Mouse (Mus musculus): ENCODE data around the gene Cers2.

Cers2 gene

GRCm38 (mm10) chr3:95314486-95315093 lies at the start of gene Cers2:
Gene Cers2, plus strand, starts transcription at chr3:95314791.
- no peak for DNase-seq

GRCm38 (mm10) chr3:95266052-95266451 lies 48.5 kb upstream of the Cers2 start:
- DNase-seq, result no peak

GRCm38 (mm10) chr3:95267855-95268254 lies 46.7 kb upstream of the Cers2 start:
- DNase-seq, result no peak

GRCm38 (mm10) chr3:95269789-95270188 lies 44.8 kb upstream of the Cers2 start:
- no peak for DNase-seq

- no peak for DNase-seq
Measured at GRCm38 (mm10) chr3:95270766-95271364, 43.7 kb upstream of the Cers2 start.

GRCm38 (mm10) chr3:95273471-95273870 lies 41.1 kb upstream of the Cers2 start:
- DNase-seq, result peak; percentile 96

- no peak for DNase-seq
Measured at GRCm38 (mm10) chr3:95274453-95274852, 40.1 kb upstream of the Cers2 start.

GRCm38 (mm10) chr3:95275161-95275560 lies 39.4 kb upstream of the Cers2 start:
- no peak for DNase-seq

- no peak for DNase-seq
Measured at GRCm38 (mm10) chr3:95276428-95276934, 38.1 kb upstream of the Cers2 start.

- peak; percentile 63 for DNase-seq
Measured at GRCm38 (mm10) chr3:95277149-95277551, 37.4 kb upstream of the Cers2 start.

GRCm38 (mm10) chr3:95280747-95281146 lies 33.8 kb upstream of the Cers2 start:
- DNase-seq, result peak; percentile 76

GRCm38 (mm10) chr3:95281216-95282126 lies 33.1 kb upstream of the Cers2 start, which contains the start of the genes Mindy1 and Prune1:
Gene Mindy1, plus strand, starts transcription at chr3:95281345.
Gene Prune1, minus strand, starts transcription at chr3:95282076.
- DNase-seq, result peak; percentile 99

- DNase-seq, result peak; percentile 73
Measured at GRCm38 (mm10) chr3:95282381-95282864, 32.2 kb upstream of the Cers2 start.

GRCm38 (mm10) chr3:95282865-95283588 lies 31.6 kb upstream of the Cers2 start:
- peak; percentile 87 for DNase-seq

- no peak for DNase-seq
Measured at GRCm38 (mm10) chr3:95283589-95283941, 31.0 kb upstream of the Cers2 start.

GRCm38 (mm10) chr3:95284062-95284461 lies 30.5 kb upstream of the Cers2 start:
- DNase-seq, result peak; percentile 62

GRCm38 (mm10) chr3:95284501-95285281 lies 29.9 kb upstream of the Cers2 start:
- DNase-seq, result peak; percentile 54

GRCm38 (mm10) chr3:95285390-95285789 lies 29.2 kb upstream of the Cers2 start:
- DNase-seq, result no peak

GRCm38 (mm10) chr3:95286011-95286410 lies 28.6 kb upstream of the Cers2 start:
- no peak for DNase-seq

GRCm38 (mm10) chr3:95286510-95286909 lies 28.1 kb upstream of the Cers2 start:
- no peak for DNase-seq

- DNase-seq, result no peak
Measured at GRCm38 (mm10) chr3:95287541-95287940, 27.1 kb upstream of the Cers2 start.

GRCm38 (mm10) chr3:95289419-95289818 lies 25.2 kb upstream of the Cers2 start:
- DNase-seq, result peak; percentile 91
